Mouse (Mus musculus) midbrain, postnatal 0 days (tissue): ENCODE results near the gene Kat8. TPM values are rescaled to one million over a fixed set of nuclear protein-coding genes. Genes with fewer than 3 reads are reported as not detected.

Experiments used
- ATAC-seq: fragments of 200-750 bp; cut with Nextera tagmentation; 2 replicates; pipeline ENCODE4 v1.8.0; 2017; ENCODE audit warnings: moderate number of reproducible peaks, mild to moderate bottlenecking, moderate TSS enrichment, moderate library complexity; ENCODE audit not compliant: low FRiP score
- DNase-seq: peaks from one replicate; pipeline ENCODE4 v3.0.0-alpha.2; 2015; ENCODE audit warnings: low spot score
- H3K27ac ChIP-seq: fragments of 300-500 bp; sonication (generic); 2 replicates; pipeline ENCODE4 v1.5.1; 2014; ENCODE audit warnings: low read depth, mild to moderate bottlenecking, low read length, mixed read lengths
- H3K27me3 ChIP-seq: fragments of 300-500 bp; sonication (generic); 2 replicates; pipeline ENCODE4 v1.6.1; 2014; ENCODE audit warnings: low read length, control low read depth, mixed read lengths; ENCODE audit not compliant: insufficient read depth
- H3K36me3 ChIP-seq: fragments of 300-500 bp; sonication (generic); 2 replicates; pipeline ENCODE4 v1.6.1; 2014; ENCODE audit warnings: low read length, control low read depth, mixed read lengths; ENCODE audit not compliant: insufficient read depth
- H3K4me1 ChIP-seq: fragments of 300-500 bp; sonication (generic); 2 replicates; pipeline ENCODE4 v1.6.1; 2014; ENCODE audit warnings: mild to moderate bottlenecking, control low read depth, antibody characterized with exemption, low read length, mixed read lengths; ENCODE audit not compliant: insufficient read depth
- H3K4me2 ChIP-seq: fragments of 300-500 bp; sonication (generic); 2 replicates; pipeline ENCODE4 v1.6.1; 2014; ENCODE audit warnings: low read depth, mild to moderate bottlenecking, low read length, mixed read lengths; ENCODE audit not compliant: poor library complexity, severe bottlenecking
- H3K4me3 ChIP-seq: fragments of 300-500 bp; sonication (generic); 2 replicates; pipeline ENCODE4 v1.5.1; 2014; ENCODE audit warnings: low read depth, mild to moderate bottlenecking, low read length, moderate library complexity
- H3K9ac ChIP-seq: fragments of 300-500 bp; sonication (generic); replicated peaks from 2 replicates; pipeline ENCODE4 v1.6.1; 2014; ENCODE audit warnings: mild to moderate bottlenecking, low read length, moderate library complexity, mixed read lengths; ENCODE audit not compliant: poor library complexity, severe bottlenecking
- H3K9me3 ChIP-seq: fragments of 300-500 bp; sonication (generic); 2 replicates; pipeline ENCODE4 v1.6.1; 2016; ENCODE audit warnings: low read length, control low read depth
- CTCF ChIP-seq: IDR thresholded peaks from 2 replicates; pipeline ENCODE4 v1.5.1; 2016; ENCODE audit warnings: antibody characterized with exemption, mild to moderate bottlenecking
- WGBS: fragments of 180-500 bp; shearing (Covaris S2); extraction: QIAGEN DNeasy Blood & Tissue Kit; methylation state at CpG from one replicate; pipeline ENCODE4 v1.1.7; 2014; 5-methylcytosine and 5-hydroxymethylcytosine counted together
- polyA plus RNA-seq: library from polyadenylated mRNA; unstranded; fragments of >200 nt; fragmentation: Nextera tagmentation; extraction: Ambion mirVana; gene quantifications from 2 replicates; pipeline ENCODE4 v1.2.1, GENCODE M21; 2015
- total RNA-seq: library from RNA; depleted of rRNA; stranded (reverse); fragments of >200 nt; gene quantifications from 2 replicates; pipeline ENCODE4 v1.2.3, GENCODE M21; 2014

The Kat8 gene
- total and polyA plus RNA-seq, 2 experiments from 2014 or later: 28.1 to 34.8 TPM

DNA sequence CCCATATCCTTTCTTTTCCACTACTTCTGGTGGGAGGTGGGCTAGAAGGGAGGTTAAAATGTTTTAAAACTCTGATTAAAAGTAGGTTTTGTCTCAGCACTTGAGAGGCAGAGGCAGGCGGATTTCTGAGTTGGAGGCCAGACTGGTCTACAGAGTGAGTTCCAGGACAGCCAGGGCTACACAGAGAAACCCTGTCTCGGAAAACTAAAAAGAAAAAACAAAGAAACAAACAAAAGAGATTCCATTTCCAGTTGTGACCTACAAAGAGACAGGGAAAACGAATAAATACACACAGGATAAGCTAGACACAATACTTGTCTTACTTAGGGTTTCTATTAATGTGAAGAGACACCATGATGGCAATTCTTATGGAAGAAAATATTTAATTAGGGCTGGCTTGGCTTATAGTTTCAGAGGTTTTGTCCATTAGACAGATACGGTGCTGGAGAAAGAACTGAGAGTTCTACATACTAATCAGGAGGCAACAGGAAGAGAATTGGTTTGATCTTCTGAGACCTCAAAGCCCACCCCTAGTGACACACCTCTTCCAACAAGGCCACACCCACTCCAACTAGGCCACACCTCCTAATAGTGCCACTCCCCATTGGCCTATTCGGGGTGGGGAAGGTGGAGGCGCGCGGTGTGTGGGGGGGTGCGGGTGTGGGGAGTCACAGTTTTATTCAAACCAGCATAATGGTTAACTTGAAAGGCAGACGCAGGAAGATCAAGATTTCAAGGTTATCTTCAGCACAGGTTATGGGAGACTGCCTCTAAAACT, 13.9 kb upstream of the Kat8 start:
- no peak for ATAC-seq
- no peak overlapping the region for H3K4me3 ChIP-seq
- 39% methylated on average over 10 of the region's 10 CpGs for WGBS
- no peak overlapping the region for H3K9ac ChIP-seq
- H3K27me3 ChIP-seq: no peaks in the 10 kb centered on the region
- no peak overlapping the region for H3K27ac ChIP-seq
- 0 out of 2 replicates have a peak, but pooled peaks cover under 1% of the 10 kb centered on the region for H3K36me3 ChIP-seq
- no peaks in the 10 kb centered on the region for H3K9me3 ChIP-seq
- no peak overlapping the region for H3K4me2 ChIP-seq
- H3K4me1 ChIP-seq: no peaks in the 10 kb centered on the region
- DNase-seq: no peak
- TF ChIP-seq CTCF: no peak

DNA sequence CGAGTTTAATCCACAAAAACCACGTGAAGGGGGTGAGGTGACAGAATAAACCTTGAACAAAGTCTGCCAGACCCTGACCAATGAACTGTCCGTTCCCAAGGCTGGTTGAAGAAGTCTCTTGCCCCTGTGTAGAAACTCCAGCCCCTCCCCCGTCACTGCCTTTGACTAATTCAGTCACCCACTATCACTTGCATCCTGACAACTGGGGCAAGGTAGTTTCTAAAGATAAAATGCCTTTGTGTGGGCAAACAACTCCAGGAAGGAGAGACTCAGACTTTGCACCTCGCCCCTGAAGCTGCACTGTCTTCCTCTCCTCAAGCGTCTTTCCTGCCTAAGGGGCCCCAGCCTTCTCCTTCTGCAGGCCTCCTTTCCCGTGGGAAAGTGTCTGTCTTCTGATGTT, 12.3 kb upstream of the Kat8 start:
- no peak for TF ChIP-seq CTCF
- Histone ChIP-seq H3K36me3 (no peaks in the 10 kb centered on the region), H3K4me3 (no peak overlapping the region), H3K9ac (no peak overlapping the region), H3K4me2 (no peak overlapping the region), H3K27ac (no peak overlapping the region), H3K9me3 (no peaks in the 10 kb centered on the region), H3K4me1 (peaks cover 8% of the 10 kb centered on the region; the same call in 1 of the 2 replicates), H3K27me3 (no peaks in the 10 kb centered on the region)
- ATAC-seq (no peak), DNase-seq (no peak)
- WGBS: 48% methylated on average over 7 of the region's 7 CpGs

DNA sequence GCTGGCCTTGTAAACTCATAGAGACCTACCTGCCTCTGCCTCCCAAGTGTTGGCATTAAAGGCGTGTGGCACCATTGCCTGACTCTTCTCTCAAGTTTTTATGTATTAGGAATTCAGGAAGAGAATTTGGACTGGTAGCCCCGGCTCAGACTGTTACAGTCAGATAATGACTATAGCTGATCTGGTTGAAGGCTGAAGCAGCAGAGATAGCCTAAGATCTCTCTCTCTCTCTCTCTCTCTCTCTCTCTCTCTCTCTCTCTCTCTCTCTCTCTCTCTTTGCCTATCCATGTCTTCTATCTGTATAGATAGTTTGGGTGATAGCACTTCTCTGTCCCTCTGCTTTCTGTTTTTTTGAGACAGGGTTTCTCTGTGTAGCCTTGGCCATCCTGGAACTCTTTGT, 10.5 kb upstream of the Kat8 start:
- H3K9ac ChIP-seq: no peak overlapping the region
- H3K36me3 ChIP-seq: peaks cover 8% of the 10 kb centered on the region; the same call in 1 of the 2 replicates
- TF ChIP-seq CTCF: no peak
- ATAC-seq (no peak), DNase-seq (no peak)
- H3K4me2 ChIP-seq: no peak overlapping the region
- no peaks in the 10 kb centered on the region for H3K27me3 ChIP-seq
- 85% methylated on average over 2 of the region's 2 CpGs for WGBS
- no peak overlapping the region for H3K4me3 ChIP-seq
- no peak overlapping the region for H3K27ac ChIP-seq
- H3K9me3 ChIP-seq: no peaks in the 10 kb centered on the region
- peaks cover 12% of the 10 kb centered on the region; the same call in 1 of the 2 replicates for H3K4me1 ChIP-seq

DNA sequence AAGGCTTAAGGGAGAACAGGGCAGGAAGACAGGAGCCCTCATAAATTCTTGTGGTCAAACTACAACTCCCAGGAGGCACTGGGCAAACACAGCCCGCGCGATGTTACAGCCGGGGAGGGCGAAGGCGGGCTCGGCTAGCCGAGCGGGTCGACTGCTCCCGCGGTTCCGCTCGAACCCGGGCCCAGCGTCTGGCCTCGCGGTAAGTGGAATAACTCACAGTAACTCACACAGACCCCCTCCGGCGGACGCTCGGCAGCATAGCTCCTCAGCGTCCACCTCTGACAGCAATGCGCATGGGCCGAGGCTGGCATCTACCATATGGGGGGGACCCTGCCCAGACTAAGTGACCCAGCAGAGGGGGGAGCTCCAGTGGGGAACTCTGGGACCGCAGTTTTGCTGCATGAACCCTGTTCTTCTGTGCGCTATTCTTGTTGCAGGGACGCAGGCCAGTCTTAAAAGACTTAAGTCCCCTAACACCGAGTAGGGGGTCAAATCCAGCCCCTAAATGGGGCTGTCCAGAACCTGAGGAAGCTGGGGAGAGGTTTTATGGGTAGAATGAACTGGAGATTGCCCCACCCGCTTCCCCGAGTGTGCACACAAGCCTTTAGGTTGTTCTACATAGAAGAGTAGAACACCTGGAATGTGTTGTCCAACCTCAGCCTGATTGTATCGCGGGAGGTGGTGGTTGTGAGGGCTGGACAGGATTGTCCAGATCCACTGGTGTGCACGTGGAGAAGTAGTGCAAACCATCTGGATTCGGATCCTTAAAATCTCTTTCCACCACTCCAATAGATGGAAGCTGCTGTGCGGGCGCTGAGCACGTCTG, 8.1 kb upstream of the Kat8 start, which contains the start of gene Bckdk:
TSS of gene Bckdk (plus strand) at position 112 of the 826 bp plus-strand sequence.
- TF ChIP-seq CTCF: peak; percentile 30
- peak within 1 kb of the TSS; percentile 83 for H3K27ac ChIP-seq
- WGBS: 8% methylated on average over 38 of the region's 38 CpGs
- ATAC-seq (peak; percentile 90), DNase-seq (peak; percentile 92)
- peaks cover 12% of the 10 kb centered on the region; the same call in 1 of the 2 replicates for H3K4me1 ChIP-seq
- peak within 1 kb of the TSS; percentile 56 for H3K4me3 ChIP-seq
- H3K9me3 ChIP-seq: no peaks in the 10 kb centered on the region
- H3K27me3 ChIP-seq: no peaks in the 10 kb centered on the region
- H3K36me3 ChIP-seq: peaks cover 22% of the 10 kb centered on the region
- H3K4me2 ChIP-seq: peak within 1 kb of the TSS; percentile 91
- H3K9ac ChIP-seq: peak within 1 kb of the TSS; percentile 89

DNA sequence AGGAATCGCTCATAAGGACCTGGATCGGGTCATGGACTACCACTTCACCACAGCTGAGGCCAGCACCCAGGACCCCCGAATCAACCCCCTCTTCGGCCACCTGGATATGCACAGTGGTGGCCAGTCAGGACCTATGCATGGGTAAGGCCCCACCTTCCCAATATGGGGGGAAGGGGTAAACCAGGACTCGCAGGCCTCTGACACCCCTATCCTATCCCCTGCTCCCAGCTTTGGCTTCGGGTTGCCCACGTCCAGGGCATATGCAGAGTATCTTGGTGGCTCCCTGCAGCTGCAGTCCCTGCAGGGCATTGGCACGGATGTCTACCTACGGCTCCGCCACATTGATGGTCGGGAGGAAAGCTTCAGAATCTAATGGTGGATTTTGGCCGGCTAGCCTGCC, 4.4 kb upstream of the Kat8 start:
- no peak for TF ChIP-seq CTCF
- no peaks in the 10 kb centered on the region for H3K9me3 ChIP-seq
- peaks cover 27% of the 10 kb centered on the region for H3K36me3 ChIP-seq
- WGBS: 96% methylated on average over 12 of the region's 12 CpGs
- no peak overlapping the region for H3K9ac ChIP-seq
- no peak overlapping the region for H3K4me2 ChIP-seq
- H3K27ac ChIP-seq: no peak overlapping the region
- DNase-seq (no peak), ATAC-seq (no peak)
- H3K27me3 ChIP-seq: no peaks in the 10 kb centered on the region
- H3K4me1 ChIP-seq: peaks cover 12% of the 10 kb centered on the region; the same call in 1 of the 2 replicates
- H3K4me3 ChIP-seq: no peak overlapping the region
